Mouse (Mus musculus) neural tube, embryonic 10.5 days (tissue): ENCODE measurements at regions not wholly inside any gene's neighbourhood (a gene's known extent, or its start where the extent isn't known, plus 50 kb on each side); places are given as distances from the start of the nearest gene placed in this dataset.

Experiments
- DNase-seq: peaks from one replicate; pipeline ENCODE4 v3.0.0-alpha.2; 2017; ENCODE audit warnings: low spot score; ENCODE audit errors: extremely low spot score

- no peak for DNase-seq
Observed at GRCm38 (mm10) chr13:37290636-37291035, 54.4 kb upstream of the Ly86 start.

- DNase-seq: no peak
Observed at GRCm38 (mm10) chr13:37288993-37289392, 56.0 kb upstream of the Ly86 start.

- no peak for DNase-seq
Observed at GRCm38 (mm10) chr13:37282515-37282914, 62.5 kb upstream of the Ly86 start.

GRCm38 (mm10) chr13:37279078-37279789 lies 65.8 kb upstream of the Ly86 start:
- no peak for DNase-seq

GRCm38 (mm10) chr13:37249581-37250461 lies 95.2 kb upstream of the Ly86 start:
- DNase-seq: no peak

GRCm38 (mm10) chr13:37248741-37249140 lies 96.3 kb upstream of the Ly86 start:
- no peak for DNase-seq

GRCm38 (mm10) chr13:37240048-37240447 lies 105.0 kb upstream of the Ly86 start:
- DNase-seq: no peak

- no peak for DNase-seq
Observed at GRCm38 (mm10) chr13:37237285-37237684, 107.7 kb upstream of the Ly86 start.

- DNase-seq: no peak
Observed at GRCm38 (mm10) chr13:37225834-37226233, 119.2 kb upstream of the Ly86 start.

GRCm38 (mm10) chr13:37220436-37220835 lies 124.6 kb upstream of the Ly86 start:
- DNase-seq: no peak

GRCm38 (mm10) chr13:37218596-37218995 lies 126.4 kb upstream of the Ly86 start:
- DNase-seq: no peak

- peak; percentile 13 for DNase-seq
Observed at GRCm38 (mm10) chr13:37214590-37215282, 130.3 kb upstream of the Ly86 start.

- no peak for DNase-seq
Observed at GRCm38 (mm10) chr13:37197136-37197535, 147.1 kb upstream of the F13a1 start.

GRCm38 (mm10) chr13:37195857-37196256 lies 145.8 kb upstream of the F13a1 start:
- DNase-seq: no peak

GRCm38 (mm10) chr13:37181169-37181787 lies 131.2 kb upstream of the F13a1 start:
- DNase-seq: no peak

GRCm38 (mm10) chr13:37176526-37176925 lies 126.5 kb upstream of the F13a1 start:
- DNase-seq: no peak

- no peak for DNase-seq
Observed at GRCm38 (mm10) chr13:37175997-37176396, 126.0 kb upstream of the F13a1 start.

GRCm38 (mm10) chr13:37158831-37159522 lies 108.9 kb upstream of the F13a1 start:
- no peak for DNase-seq

GRCm38 (mm10) chr13:37157808-37158207 lies 107.8 kb upstream of the F13a1 start:
- DNase-seq: no peak

GRCm38 (mm10) chr13:37151835-37152516 lies 101.9 kb upstream of the F13a1 start:
- no peak for DNase-seq
